Mouse (Mus musculus) ZHBTc4 (cell line): ENCODE measurements at regions not wholly inside any gene's neighbourhood (a gene's known extent, or its start where the extent isn't known, plus 50 kb on each side); places are given as distances from the start of the nearest gene placed in this dataset.

Experiments
- DNase-seq: peaks from one replicate; pipeline ENCODE4 v3.0.0-alpha.2; 2011; ENCODE audit warnings: low read depth, low spot score

DNA sequence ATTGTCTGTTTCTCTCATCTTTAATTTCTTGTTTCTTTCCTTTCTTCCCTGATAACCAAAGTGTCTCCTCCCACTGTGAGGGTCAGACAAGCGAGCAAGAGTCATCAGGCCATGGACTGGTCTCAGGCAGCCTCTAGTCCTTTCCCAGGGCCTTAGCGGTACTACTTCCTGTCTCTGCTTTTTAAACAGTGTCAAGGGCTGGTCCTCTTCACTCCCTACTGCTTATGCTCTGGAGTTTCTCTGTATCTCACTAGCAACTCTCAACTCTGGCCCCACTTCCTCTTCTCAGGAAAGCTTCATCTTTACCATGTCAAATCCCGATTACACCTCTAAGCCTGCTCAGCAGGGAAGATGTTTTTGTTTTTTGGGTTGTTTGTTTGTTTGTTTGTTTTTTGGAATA lies 124.1 kb downstream of the Pten start:
- DNase-seq, result no peak

DNA sequence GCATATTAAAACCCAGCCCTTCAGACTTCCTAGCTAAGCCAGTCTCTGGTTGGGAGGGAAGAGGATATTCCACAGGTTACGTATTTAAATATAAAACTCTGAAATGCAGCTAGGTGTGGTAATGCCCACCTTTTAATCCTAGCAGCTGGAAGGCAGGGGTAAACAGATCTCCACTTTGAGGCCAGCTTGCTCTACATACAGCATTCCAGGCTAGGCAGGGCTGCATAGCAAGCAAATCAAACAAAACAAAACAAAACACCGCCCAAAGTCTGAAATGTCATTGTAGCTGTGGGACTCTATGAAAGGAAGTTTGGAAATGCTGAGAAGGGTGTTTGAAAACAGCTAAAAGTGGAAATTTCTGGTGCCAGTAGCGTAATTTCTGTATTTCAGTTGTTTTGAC lies 127.0 kb downstream of the Pten start:
- DNase-seq, result peak; percentile 47

DNA sequence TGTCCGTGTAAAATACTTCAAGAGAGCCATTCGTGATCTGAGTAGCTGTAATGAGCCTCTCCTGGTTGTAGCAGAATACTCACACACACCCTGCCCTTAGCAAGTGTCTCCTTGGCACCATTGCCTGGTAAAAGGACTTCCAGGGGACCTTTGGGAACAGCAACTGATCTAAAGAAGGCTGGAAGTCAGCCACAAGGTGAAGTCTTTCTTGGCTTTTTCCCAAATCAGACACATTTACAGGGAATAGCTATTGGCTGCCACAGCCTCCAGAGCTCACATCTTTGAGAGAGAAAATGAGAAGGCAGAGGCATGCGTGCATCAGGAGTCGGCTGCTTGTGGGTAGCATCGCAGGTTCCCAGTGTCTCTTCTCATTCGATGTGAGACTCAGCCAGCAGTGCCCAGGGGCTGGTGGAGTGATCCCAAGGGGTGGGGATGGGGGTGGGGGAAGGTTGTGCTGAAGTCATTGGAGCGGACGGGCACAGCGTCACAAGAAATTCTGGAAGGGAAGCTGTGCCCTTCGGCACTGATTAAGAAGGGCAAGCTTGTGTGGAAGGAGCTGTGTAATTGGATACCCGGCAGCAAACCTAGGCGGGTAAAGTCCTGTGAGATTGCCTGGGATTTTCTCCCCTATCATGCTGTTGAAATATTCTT lies 128.3 kb downstream of the Pten start:
- no peak for DNase-seq

- no peak for DNase-seq
Observed at GRCm38 (mm10) chr19:32887190-32887589, 129.9 kb downstream of the Pten start.

DNA sequence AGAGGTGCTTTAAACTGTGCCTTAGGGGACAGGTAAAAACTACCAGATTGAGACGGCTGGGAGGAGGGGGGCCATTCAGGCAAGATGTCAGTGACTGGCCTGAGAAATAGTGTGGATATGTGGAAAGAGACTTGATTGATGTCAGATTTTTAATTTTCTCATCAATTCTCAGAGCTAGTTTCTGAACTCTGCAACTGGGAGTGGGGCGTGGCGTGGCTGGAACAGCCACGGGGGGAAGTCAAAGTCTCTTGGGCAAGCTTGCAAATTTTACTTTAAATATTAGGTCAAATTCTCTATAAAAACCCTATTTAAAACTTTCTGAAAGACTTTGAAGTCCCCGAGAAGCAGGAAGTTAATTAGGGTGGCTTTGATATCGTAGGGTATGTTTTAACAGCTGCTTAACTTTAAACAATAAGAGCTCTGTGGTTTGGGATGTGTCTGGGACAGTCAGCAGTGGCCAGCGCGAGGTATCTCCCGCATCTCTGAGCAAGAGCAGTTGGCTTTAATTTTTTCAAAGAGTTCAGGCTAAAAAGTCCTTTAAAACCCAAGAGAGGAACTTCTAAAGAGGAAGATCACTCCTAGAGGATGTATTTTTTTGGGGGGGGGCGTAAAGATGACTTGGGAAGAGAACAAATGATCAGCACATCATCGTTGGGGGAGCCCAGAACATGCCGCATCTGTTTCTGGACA lies 131.5 kb downstream of the Pten start:
- DNase-seq, result no peak

GRCm38 (mm10) chr19:32890801-32891200 lies 133.5 kb downstream of the Pten start:
- DNase-seq, result no peak

DNA sequence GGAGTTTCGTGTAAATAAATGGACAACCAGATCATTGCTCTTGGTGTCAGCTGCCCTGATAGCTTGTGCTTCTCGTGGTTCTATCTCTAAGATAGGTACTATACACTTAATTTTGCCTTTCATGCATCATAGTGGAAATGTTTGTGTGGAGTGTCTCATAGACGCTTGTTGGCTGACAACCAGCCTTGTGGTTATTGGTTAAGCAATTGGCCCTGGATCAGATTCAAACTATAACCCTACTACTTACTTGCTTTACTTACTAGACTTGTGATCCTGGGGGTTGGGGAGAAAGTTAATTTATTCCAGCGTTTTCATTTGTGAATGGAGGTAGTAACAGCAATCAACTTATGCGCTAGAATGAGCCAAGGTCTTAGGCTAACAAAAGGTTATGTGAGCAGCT lies 135.2 kb downstream of the Pten start:
- no peak for DNase-seq

GRCm38 (mm10) chr19:32903454-32904108 lies 146.3 kb downstream of the Pten start:
- DNase-seq, result no peak

GRCm38 (mm10) chr19:32904517-32904916 lies 147.2 kb downstream of the Pten start:
- DNase-seq, result no peak

- no peak for DNase-seq
Observed at GRCm38 (mm10) chr19:32905901-32906431, 148.7 kb downstream of the Pten start.

GRCm38 (mm10) chr19:32906820-32907219 lies 149.5 kb downstream of the Pten start:
- DNase-seq, result no peak

- DNase-seq, result peak; percentile 43
Observed at GRCm38 (mm10) chr19:32910050-32910462, 152.8 kb downstream of the Pten start.

GRCm38 (mm10) chr19:32912323-32912722 lies 155.0 kb downstream of the Pten start:
- DNase-seq, result no peak

DNA sequence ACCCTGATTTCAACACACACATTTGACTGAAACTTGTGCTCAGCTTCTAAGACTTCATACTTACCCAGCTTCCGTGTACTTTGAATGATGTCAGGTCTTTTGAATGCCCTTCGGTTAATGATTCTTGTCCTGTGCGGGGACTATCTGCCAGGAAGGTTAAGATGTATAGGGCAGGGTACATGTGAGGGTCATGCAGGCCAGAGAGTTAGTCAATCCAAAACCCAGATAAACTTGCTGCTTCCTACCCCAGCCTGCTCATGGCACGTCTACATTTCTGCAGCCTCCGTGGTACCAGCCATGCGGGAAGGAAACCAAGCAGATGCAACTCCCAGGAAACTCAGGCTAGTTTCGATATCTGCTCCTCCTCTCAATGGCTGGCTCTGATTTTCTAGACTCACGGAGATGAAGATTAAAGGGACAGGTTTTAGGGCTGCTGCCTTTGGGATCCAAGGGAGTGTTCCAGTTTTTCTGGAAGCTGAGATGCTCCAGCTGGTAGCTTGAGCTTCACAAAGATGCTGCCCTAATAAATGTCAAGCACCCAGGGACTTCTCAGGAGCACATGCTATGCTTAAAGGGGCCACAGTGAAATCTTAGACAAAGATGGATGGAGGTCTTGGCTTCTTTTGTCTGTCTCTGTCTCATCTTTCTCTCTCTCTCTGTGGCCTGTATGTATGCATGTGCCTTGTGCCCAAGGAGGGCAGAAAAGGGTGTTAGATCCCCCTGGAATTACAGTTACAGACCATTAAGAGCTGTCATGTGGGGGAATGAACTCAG lies 159.4 kb downstream of the Pten start:
- DNase-seq, result no peak

GRCm38 (mm10) chr19:32921021-32921420 lies 163.7 kb downstream of the Pten start:
- DNase-seq, result no peak

GRCm38 (mm10) chr19:32923911-32924310 lies 166.6 kb downstream of the Pten start:
- DNase-seq, result peak; percentile 31

DNA sequence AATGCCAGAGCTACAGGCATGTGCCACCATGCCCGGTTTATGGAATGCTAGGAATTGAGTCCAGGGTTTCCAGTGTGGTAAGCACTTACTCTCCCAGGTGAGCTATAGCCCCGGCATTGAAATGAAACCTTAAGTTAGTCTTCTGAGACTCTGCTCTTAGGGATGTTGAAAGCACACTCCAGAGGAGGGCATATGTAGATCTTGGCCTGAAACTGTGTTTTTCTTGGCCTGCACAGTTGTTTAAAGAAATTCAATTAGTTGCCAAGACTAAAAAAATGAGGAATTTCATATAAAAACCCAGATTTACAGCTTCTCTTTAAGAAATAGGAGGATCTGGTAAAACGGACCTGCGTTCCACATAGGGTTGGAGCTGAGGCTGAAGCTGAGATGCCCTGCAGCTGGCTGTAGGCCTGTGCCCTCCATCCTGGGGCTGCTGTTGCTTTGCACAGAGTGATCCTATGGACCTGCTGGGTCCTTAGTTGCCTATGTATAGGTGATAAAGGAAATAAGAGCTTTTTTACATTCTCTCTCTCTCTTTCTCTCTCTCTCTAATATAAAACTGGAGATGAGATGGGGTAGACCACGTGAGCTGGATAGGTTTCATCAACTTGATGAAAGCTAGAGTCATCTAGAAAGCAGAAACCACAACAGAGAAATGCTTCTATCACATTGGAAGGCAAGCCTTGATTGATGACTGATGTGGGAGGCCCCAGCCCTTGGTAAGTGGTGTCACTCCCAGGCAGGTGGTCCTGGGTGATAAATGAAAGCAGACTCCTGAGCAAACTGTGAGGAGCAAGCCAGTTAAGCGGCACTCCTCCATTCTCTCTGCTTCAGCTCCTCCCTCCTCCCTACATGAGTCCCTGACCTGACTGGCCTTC lies 168.6 kb downstream of the Pten start:
- no peak for DNase-seq

DNA sequence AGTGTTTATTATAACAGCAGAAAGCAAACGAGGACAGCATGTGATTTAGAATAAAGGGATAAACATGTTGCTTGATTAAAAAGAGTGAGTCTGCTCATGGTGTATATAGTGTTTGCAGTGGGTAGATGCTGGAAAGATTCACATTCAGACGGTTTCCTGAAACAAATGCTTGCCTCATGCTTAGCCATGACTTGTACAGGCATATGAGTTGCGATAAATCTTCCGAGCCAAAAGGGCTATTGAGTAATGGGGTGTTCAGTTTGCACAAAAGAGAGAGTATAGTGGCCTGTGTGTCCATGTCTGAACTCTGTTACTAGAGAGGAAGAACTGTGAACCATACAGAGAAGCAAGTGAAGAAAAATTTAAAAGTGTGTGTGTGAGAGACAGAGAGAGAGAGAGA lies 169.3 kb downstream of the Pten start:
- no peak for DNase-seq

DNA sequence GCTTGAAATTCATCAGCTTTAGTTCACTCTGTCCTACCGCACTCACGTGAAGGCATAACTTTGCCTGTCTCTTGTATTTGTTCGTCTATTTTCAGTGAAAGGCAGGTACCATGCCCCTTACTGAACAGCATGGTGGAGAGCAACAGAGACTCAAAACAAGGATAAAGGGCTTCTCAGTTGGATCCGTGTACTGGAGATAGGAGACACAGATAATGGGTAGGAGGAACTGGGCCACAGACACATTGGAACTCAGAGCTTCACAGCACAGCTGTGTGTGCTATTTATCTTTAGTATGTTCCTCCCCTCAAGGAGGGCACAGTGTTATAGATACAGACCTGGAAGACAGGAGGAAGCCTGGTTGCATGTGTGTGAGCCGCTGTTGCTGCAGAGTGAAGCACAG lies 176.4 kb downstream of the Pten start:
- no peak for DNase-seq

- no peak for DNase-seq
Observed at GRCm38 (mm10) chr19:32935638-32936037, 178.3 kb downstream of the Pten start.

DNA sequence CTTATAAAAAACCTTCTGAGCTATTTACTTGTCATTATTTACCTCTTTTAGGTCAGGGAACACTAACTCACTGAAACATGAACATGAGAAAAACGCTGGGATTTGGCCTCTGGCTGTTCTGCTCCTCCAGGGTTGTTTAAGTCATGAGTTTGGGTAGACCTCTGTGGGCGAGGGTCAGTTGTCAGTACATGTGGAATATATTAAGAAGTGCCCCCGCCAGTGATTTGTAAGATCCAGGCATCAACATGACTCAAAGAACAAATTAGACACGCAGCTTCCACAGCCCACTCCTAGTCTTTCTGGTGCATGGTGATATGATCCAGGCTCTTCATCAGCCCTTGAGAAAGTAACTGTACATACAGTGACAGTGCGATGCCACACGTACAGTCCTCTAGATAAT lies 180.3 kb downstream of the Pten start:
- no peak for DNase-seq
